Mouse (Mus musculus): ENCODE data around the gene Glis1. TPM values are rescaled to one million over a fixed set of nuclear protein-coding genes. Genes with fewer than 3 reads are reported as not detected.
A peak's percentile ranks its signal among the peaks of the same experiment; 100 is the strongest.

Gene Glis1
- polyA plus RNA-seq, 1 experiment from 2014 or later, result 6.3 TPM

GRCm38 (mm10) chr4:107638303-107638702 lies 203.9 kb downstream of the Glis1 start:
- ATAC-seq (ENCODE audit: low FRiP score) (no peak), DNase-seq (ENCODE audit: low spot score) (no peak)
- H3K36me3 ChIP-seq (ENCODE audit: control insufficient read depth, insufficient read depth, low read length), result no peaks in the 10 kb centered on the region
- H3K9me3 ChIP-seq (ENCODE audit: control insufficient read depth, low read length), result no peaks in the 10 kb centered on the region
- no peak overlapping the region for H3K4me2 ChIP-seq (replicated peaks; ENCODE audit: low read depth, low read length)
- no peaks in the 10 kb centered on the region for H3K4me1 ChIP-seq (replicated peaks; ENCODE audit: control insufficient read depth, insufficient read depth, low read length)
- H3K27ac ChIP-seq (ENCODE audit: low read depth, low read length), result no peak overlapping the region
- no peak overlapping the region for H3K9ac ChIP-seq (ENCODE audit: low read depth, low read length)
- 0 out of 2 replicates have a peak, but pooled peaks cover 2% of the 10 kb centered on the region for H3K27me3 ChIP-seq (ENCODE audit: control insufficient read depth, insufficient read depth, low read length)
- H3K4me3 ChIP-seq (ENCODE audit: low read depth, low read length), result no peak overlapping the region
- WGBS, result 82% methylated on average over 10 of the region's 10 CpGs

DNA sequence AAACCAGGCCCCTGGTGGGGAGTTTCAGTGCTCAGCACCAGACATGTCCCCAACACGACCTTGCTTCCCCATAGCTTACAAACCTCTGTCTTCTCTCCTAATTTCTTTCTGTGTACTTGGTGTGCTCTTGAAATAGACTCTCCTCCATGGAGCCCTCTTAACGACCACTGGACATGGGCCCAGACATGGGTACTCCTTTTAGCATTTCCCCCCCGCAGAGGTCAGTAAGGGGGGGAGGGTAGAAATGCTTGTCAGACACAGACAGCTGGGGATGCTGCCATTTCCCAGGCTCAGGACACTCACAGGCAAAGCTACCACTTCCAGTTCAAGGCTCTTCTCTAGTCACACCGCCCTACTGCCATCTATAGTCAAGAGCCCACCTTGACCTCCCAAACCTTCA lies 207.2 kb downstream of the Glis1 start:
- Histone ChIP-seq H3K27ac (ENCODE audit: low read depth, low read length) (no peak overlapping the region), H3K36me3 (ENCODE audit: control insufficient read depth, insufficient read depth, low read length) (no peaks in the 10 kb centered on the region), H3K9me3 (ENCODE audit: control insufficient read depth, low read length) (no peaks in the 10 kb centered on the region), H3K4me3 (ENCODE audit: low read depth, low read length) (no peak overlapping the region), H3K9ac (ENCODE audit: low read depth, low read length) (no peak overlapping the region), H3K4me1 (replicated peaks; ENCODE audit: control insufficient read depth, insufficient read depth, low read length) (no peaks in the 10 kb centered on the region), H3K4me2 (replicated peaks; ENCODE audit: low read depth, low read length) (no peak overlapping the region), H3K27me3 (ENCODE audit: control insufficient read depth, insufficient read depth, low read length) (no peaks in the 10 kb centered on the region)
- WGBS, result 75% methylated on average over 4 of the region's 4 CpGs
- no peak for ATAC-seq (ENCODE audit: low FRiP score)
- DNase-seq (ENCODE audit: low spot score), result no peak

GRCm38 (mm10) chr4:107648959-107649485 lies 214.6 kb downstream of the Glis1 start:
- H3K9ac ChIP-seq (ENCODE audit: low read depth, low read length), result no peak overlapping the region
- ATAC-seq (ENCODE audit: low FRiP score), result no peak
- no peak for DNase-seq (ENCODE audit: low spot score)
- H3K4me3 ChIP-seq (ENCODE audit: low read depth, low read length), result no peak overlapping the region
- H3K27ac ChIP-seq (ENCODE audit: low read depth, low read length), result no peak overlapping the region
- H3K4me2 ChIP-seq (replicated peaks; ENCODE audit: low read depth, low read length), result no peak overlapping the region
- 86% methylated on average over 5 of the region's 5 CpGs for WGBS
- no peaks in the 10 kb centered on the region for H3K9me3 ChIP-seq (ENCODE audit: control insufficient read depth, low read length)
- no peaks in the 10 kb centered on the region for H3K27me3 ChIP-seq (ENCODE audit: control insufficient read depth, insufficient read depth, low read length)
- H3K4me1 ChIP-seq (replicated peaks; ENCODE audit: control insufficient read depth, insufficient read depth, low read length), result peaks cover 6% of the 10 kb centered on the region
- no peaks in the 10 kb centered on the region for H3K36me3 ChIP-seq (ENCODE audit: control insufficient read depth, insufficient read depth, low read length)

- peak; percentile 50 for DNase-seq (ENCODE audit: low spot score)
- Histone ChIP-seq H3K36me3 (ENCODE audit: control insufficient read depth, insufficient read depth, low read length) (no peaks in the 10 kb centered on the region), H3K27ac (ENCODE audit: low read depth, low read length) (no peak overlapping the region), H3K4me3 (ENCODE audit: low read depth, low read length) (no peak overlapping the region), H3K4me1 (replicated peaks; ENCODE audit: control insufficient read depth, insufficient read depth, low read length) (peaks cover 6% of the 10 kb centered on the region), H3K9me3 (ENCODE audit: control insufficient read depth, low read length) (no peaks in the 10 kb centered on the region), H3K27me3 (ENCODE audit: control insufficient read depth, insufficient read depth, low read length) (no peaks in the 10 kb centered on the region), H3K4me2 (replicated peaks; ENCODE audit: low read depth, low read length) (no peak overlapping the region), H3K9ac (ENCODE audit: low read depth, low read length) (no peak overlapping the region)
- WGBS, result 20% methylated on average over 12 of the region's 12 CpGs
- peak; percentile 54; the same call in 1 of the 2 replicates for ATAC-seq (ENCODE audit: low FRiP score)
These were observed 216.7 kb downstream of the Glis1 start for GRCm38 (mm10) chr4:107651021-107651496.

- Histone ChIP-seq H3K4me1 (replicated peaks; ENCODE audit: control insufficient read depth, insufficient read depth, low read length) (peaks cover 6% of the 10 kb centered on the region), H3K4me2 (replicated peaks; ENCODE audit: low read depth, low read length) (no peak overlapping the region), H3K36me3 (ENCODE audit: control insufficient read depth, insufficient read depth, low read length) (no peaks in the 10 kb centered on the region), H3K27ac (ENCODE audit: low read depth, low read length) (no peak overlapping the region), H3K4me3 (ENCODE audit: low read depth, low read length) (no peak overlapping the region), H3K27me3 (ENCODE audit: control insufficient read depth, insufficient read depth, low read length) (no peaks in the 10 kb centered on the region), H3K9me3 (ENCODE audit: control insufficient read depth, low read length) (no peaks in the 10 kb centered on the region), H3K9ac (ENCODE audit: low read depth, low read length) (no peak overlapping the region)
- DNase-seq (ENCODE audit: low spot score) (peak; percentile 91), ATAC-seq (ENCODE audit: low FRiP score) (peak; percentile 87)
- WGBS, result 10% methylated on average over 7 of the region's 7 CpGs
These were observed 218.3 kb downstream of the Glis1 start for GRCm38 (mm10) chr4:107652598-107653279.

GRCm38 (mm10) chr4:107653280-107653643 lies 218.9 kb downstream of the Glis1 start:
- H3K9me3 ChIP-seq (ENCODE audit: control insufficient read depth, low read length), result no peaks in the 10 kb centered on the region
- H3K4me1 ChIP-seq (replicated peaks; ENCODE audit: control insufficient read depth, insufficient read depth, low read length), result peaks cover 6% of the 10 kb centered on the region
- DNase-seq (ENCODE audit: low spot score) (no peak), ATAC-seq (ENCODE audit: low FRiP score) (peak; percentile 30; the same call in 1 of the 2 replicates)
- no peak overlapping the region for H3K9ac ChIP-seq (ENCODE audit: low read depth, low read length)
- H3K27me3 ChIP-seq (ENCODE audit: control insufficient read depth, insufficient read depth, low read length), result no peaks in the 10 kb centered on the region
- H3K27ac ChIP-seq (ENCODE audit: low read depth, low read length), result no peak overlapping the region
- no peaks in the 10 kb centered on the region for H3K36me3 ChIP-seq (ENCODE audit: control insufficient read depth, insufficient read depth, low read length)
- no peak overlapping the region for H3K4me3 ChIP-seq (ENCODE audit: low read depth, low read length)
- no peak overlapping the region for H3K4me2 ChIP-seq (replicated peaks; ENCODE audit: low read depth, low read length)
- 62% methylated on average over 5 of the region's 5 CpGs for WGBS

DNA sequence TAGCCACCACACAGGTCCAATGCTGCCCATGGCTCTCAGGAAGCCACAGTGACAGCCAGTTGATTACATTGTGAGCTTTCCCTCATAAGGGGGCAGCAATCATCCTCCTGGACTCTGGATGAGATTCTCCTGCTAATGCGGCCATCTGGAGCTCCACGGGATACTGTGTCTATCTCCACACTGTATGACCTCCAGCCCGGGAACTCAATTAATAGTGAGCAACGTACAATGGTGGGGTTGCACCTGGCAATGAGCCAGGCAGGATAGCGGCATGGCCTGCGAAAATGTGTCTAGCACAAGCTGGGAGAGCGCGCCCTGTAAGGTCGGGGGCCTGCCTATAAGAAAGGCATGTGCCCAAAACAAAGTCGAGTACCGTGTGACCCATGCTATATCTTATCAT lies 226.3 kb downstream of the Glis1 start:
- Histone ChIP-seq H3K36me3 (ENCODE audit: control insufficient read depth, insufficient read depth, low read length) (no peaks in the 10 kb centered on the region), H3K4me3 (ENCODE audit: low read depth, low read length) (no peak overlapping the region), H3K9ac (ENCODE audit: low read depth, low read length) (no peak overlapping the region), H3K27ac (ENCODE audit: low read depth, low read length) (no peak overlapping the region), H3K9me3 (ENCODE audit: control insufficient read depth, low read length) (no peaks in the 10 kb centered on the region), H3K27me3 (ENCODE audit: control insufficient read depth, insufficient read depth, low read length) (no peaks in the 10 kb centered on the region), H3K4me2 (replicated peaks; ENCODE audit: low read depth, low read length) (no peak overlapping the region), H3K4me1 (replicated peaks; ENCODE audit: control insufficient read depth, insufficient read depth, low read length) (no peaks in the 10 kb centered on the region)
- DNase-seq (ENCODE audit: low spot score) (no peak), ATAC-seq (ENCODE audit: low FRiP score) (no peak)
- WGBS, result 86% methylated on average over 11 of the region's 11 CpGs

DNA sequence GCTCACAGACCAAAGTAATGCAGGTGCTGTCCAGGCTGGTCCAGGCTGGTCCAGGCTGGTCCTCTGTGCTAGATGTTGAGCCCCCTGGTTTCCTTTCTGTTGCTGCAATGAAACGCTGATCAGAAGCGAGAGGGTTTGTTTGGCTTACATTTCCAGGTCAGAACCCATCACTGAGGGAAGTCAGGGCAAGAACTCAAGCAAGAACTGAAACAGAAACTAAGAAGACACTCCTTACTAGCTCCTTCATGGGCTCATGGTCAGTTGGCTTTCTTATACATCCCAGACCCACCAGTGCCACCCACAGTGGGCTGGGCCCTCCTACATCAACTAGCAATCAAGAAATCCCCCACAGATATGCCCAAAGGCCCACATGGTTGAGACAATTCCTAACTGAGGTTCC lies 234.1 kb downstream of the Glis1 start:
- ATAC-seq (ENCODE audit: low FRiP score) (no peak), DNase-seq (ENCODE audit: low spot score) (no peak)
- H3K4me3 ChIP-seq (ENCODE audit: low read depth, low read length), result no peak overlapping the region
- H3K4me1 ChIP-seq (replicated peaks; ENCODE audit: control insufficient read depth, insufficient read depth, low read length), result peaks cover 2% of the 10 kb centered on the region
- H3K9me3 ChIP-seq (ENCODE audit: control insufficient read depth, low read length), result no peaks in the 10 kb centered on the region
- H3K27ac ChIP-seq (ENCODE audit: low read depth, low read length), result no peak overlapping the region
- no peaks in the 10 kb centered on the region for H3K36me3 ChIP-seq (ENCODE audit: control insufficient read depth, insufficient read depth, low read length)
- no peaks in the 10 kb centered on the region for H3K27me3 ChIP-seq (ENCODE audit: control insufficient read depth, insufficient read depth, low read length)
- no peak overlapping the region for H3K9ac ChIP-seq (ENCODE audit: low read depth, low read length)
- 97% methylated on average over 2 of the region's 2 CpGs for WGBS
- H3K4me2 ChIP-seq (replicated peaks; ENCODE audit: low read depth, low read length), result no peak overlapping the region

- Histone ChIP-seq H3K4me3 (ENCODE audit: low read depth, low read length) (no peak overlapping the region), H3K36me3 (ENCODE audit: control insufficient read depth, insufficient read depth, low read length) (no peaks in the 10 kb centered on the region), H3K4me2 (replicated peaks; ENCODE audit: low read depth, low read length) (no peak overlapping the region), H3K27ac (ENCODE audit: low read depth, low read length) (no peak overlapping the region), H3K27me3 (ENCODE audit: control insufficient read depth, insufficient read depth, low read length) (0 out of 2 replicates have a peak, but pooled peaks cover 3% of the 10 kb centered on the region), H3K9me3 (ENCODE audit: control insufficient read depth, low read length) (no peaks in the 10 kb centered on the region), H3K4me1 (replicated peaks; ENCODE audit: control insufficient read depth, insufficient read depth, low read length) (peaks cover 6% of the 10 kb centered on the region), H3K9ac (ENCODE audit: low read depth, low read length) (no peak overlapping the region)
- ATAC-seq (ENCODE audit: low FRiP score), result no peak
- WGBS, result 72% methylated on average over 5 of the region's 5 CpGs
- no peak for DNase-seq (ENCODE audit: low spot score)
These were observed 236.3 kb downstream of the Glis1 start for GRCm38 (mm10) chr4:107670731-107671130.
